Comparison of ENCODE assay signal across 11 mouse cellular contexts in the genomic region with DNA sequence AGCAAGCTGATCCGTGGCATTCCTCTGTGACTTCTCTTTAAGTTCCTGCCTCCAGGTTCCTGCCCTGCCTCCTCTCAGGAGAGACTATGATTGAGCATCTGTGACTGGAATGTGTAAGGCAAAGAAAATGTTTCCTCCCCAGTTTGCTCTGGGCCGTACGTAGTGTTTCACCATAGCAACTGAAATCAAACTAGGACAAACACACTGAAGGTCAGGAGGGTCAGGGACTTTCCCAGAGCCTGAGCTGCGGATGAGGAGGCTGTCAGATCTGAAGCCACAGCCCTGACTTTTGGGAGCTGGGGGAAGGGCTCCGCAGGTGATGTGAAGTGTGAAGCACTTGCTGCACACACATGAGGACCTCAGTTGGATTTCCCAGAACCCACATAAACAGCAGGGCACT. TPM values are rescaled to one million over a fixed set of nuclear protein-coding genes. Genes with fewer than 3 reads are reported as not detected.
A peak's percentile ranks its signal among the peaks of the same experiment; 100 is the strongest.
DNase-seq lines count a peak whose midpoint lies in the region; ATAC-seq and TF ChIP-seq lines count a peak whose summit lies in the region.
"Had no signal": no experiment of that assay in that cellular context is flagged by ENCODE, and none has a peak within 500 bp of the region (broad histone marks: within the 10 kb centered on the region; RNA-seq: fewer than 3 reads in every experiment).

No protein-coding gene starts in this region.

- no peak overlapping the region for H3K4me3 ChIP-seq in lung, embryonic 14.5 days (ENCODE audit: low read depth, low read length)
- no peak overlapping the region for H3K4me3 ChIP-seq in forebrain, embryonic 16.5 days (replicated peaks; ENCODE audit: low read length)
- H3K4me3 ChIP-seq in midbrain, embryonic 14.5 days (replicated peaks; ENCODE audit: low read depth, low read length) = no peak overlapping the region
- H3K4me3 ChIP-seq: heart, embryonic 13.5 days had no signal

- H3K9me3 ChIP-seq in lung, embryonic 14.5 days (ENCODE audit: low read depth, low read length) = no peaks in the 10 kb centered on the region
- no peaks in the 10 kb centered on the region for H3K9me3 ChIP-seq in forebrain, embryonic 16.5 days (ENCODE audit: control insufficient read depth, low read length)
- no peaks in the 10 kb centered on the region for H3K9me3 ChIP-seq in midbrain, embryonic 14.5 days (ENCODE audit: control insufficient read depth, low read length)
- H3K9me3 ChIP-seq: heart, embryonic 13.5 days had no signal

- H3K4me2 ChIP-seq in lung, embryonic 14.5 days = no peak overlapping the region
- H3K4me2 ChIP-seq in forebrain, embryonic 16.5 days (ENCODE audit: low read length) = no peak overlapping the region
- H3K4me2 ChIP-seq in midbrain, embryonic 14.5 days (ENCODE audit: low read length) = no peak overlapping the region
- H3K4me2 ChIP-seq: heart, embryonic 13.5 days had no signal

- TF ChIP-seq CTCF in lung, embryonic 14.5 days (IDR thresholded peaks at IDR 0.05; ENCODE audit: low read depth) = no peak

- no peak overlapping the region for H3K9ac ChIP-seq in lung, embryonic 14.5 days
- H3K9ac ChIP-seq in forebrain, embryonic 16.5 days (replicated peaks; ENCODE audit: low read depth, low read length) = no peak overlapping the region
- no peak overlapping the region for H3K9ac ChIP-seq in midbrain, embryonic 14.5 days (replicated peaks; ENCODE audit: low read length)
- H3K9ac ChIP-seq: heart, embryonic 13.5 days had no signal

- peak; percentile 96 for ATAC-seq in CD4-positive, CD25-positive, alpha-beta regulatory T cell, adult 4 months
- no peak for ATAC-seq in lung, embryonic 14.5 days (ENCODE audit: insufficient read depth)
- no peak for ATAC-seq in forebrain, embryonic 16.5 days
- no peak for ATAC-seq in midbrain, embryonic 14.5 days (ENCODE audit: low FRiP score, low TSS enrichment)

- DNase-seq in heart, adult 11 months = peak; percentile 96
- no peak for DNase-seq in heart, postnatal 4 days
- peak; percentile 55 for DNase-seq in embryo, embryonic 11 days
- peak; percentile 24 for DNase-seq in lung, embryonic 14.5 days
- no peak for DNase-seq in testis, postnatal 10 days (ENCODE audit: low spot score)
- no peak for DNase-seq in midbrain, embryonic 14.5 days

- WGBS in lung, embryonic 14.5 days = 11% methylated on average over 5 of the region's 5 CpGs
- 61% methylated on average over 5 of the region's 5 CpGs for WGBS in forebrain, embryonic 16.5 days
- 28% methylated on average over 5 of the region's 5 CpGs for WGBS in midbrain, embryonic 14.5 days

- H3K4me1 ChIP-seq in lung, embryonic 14.5 days (ENCODE audit: insufficient read depth) = peaks cover 9% of the 10 kb centered on the region
- peaks cover 24% of the 10 kb centered on the region for H3K4me1 ChIP-seq in forebrain, embryonic 16.5 days (replicated peaks; ENCODE audit: control insufficient read depth, insufficient read depth, low read length)
- H3K4me1 ChIP-seq in midbrain, embryonic 14.5 days (ENCODE audit: control insufficient read depth, insufficient read depth, low read length) = peaks cover 20% of the 10 kb centered on the region

- H3K36me3 ChIP-seq in lung, embryonic 14.5 days (ENCODE audit: insufficient read depth) = no peaks in the 10 kb centered on the region
- H3K36me3 ChIP-seq in forebrain, embryonic 16.5 days (ENCODE audit: control insufficient read depth, insufficient read depth) = no peaks in the 10 kb centered on the region
- no peaks in the 10 kb centered on the region for H3K36me3 ChIP-seq in midbrain, embryonic 14.5 days (ENCODE audit: control insufficient read depth, insufficient read depth, low read length)
- H3K36me3 ChIP-seq: heart, embryonic 13.5 days had no signal

- no peaks in the 10 kb centered on the region for H3K27me3 ChIP-seq in lung, embryonic 14.5 days (ENCODE audit: insufficient read depth, low read length)
- H3K27me3 ChIP-seq in forebrain, embryonic 16.5 days (replicated peaks; ENCODE audit: control insufficient read depth, insufficient read depth, low read length) = no peaks in the 10 kb centered on the region
- H3K27me3 ChIP-seq in midbrain, embryonic 14.5 days (ENCODE audit: control insufficient read depth, insufficient read depth, low read length) = no peaks in the 10 kb centered on the region
- H3K27me3 ChIP-seq: heart, embryonic 13.5 days had no signal

- H3K27ac ChIP-seq in lung, embryonic 14.5 days (ENCODE audit: low read depth) = no peak overlapping the region
- H3K27ac ChIP-seq in forebrain, embryonic 16.5 days (ENCODE audit: low read length) = no peak overlapping the region
- H3K27ac ChIP-seq in midbrain, embryonic 14.5 days (replicated peaks; ENCODE audit: low read depth, low read length) = no peak overlapping the region
- H3K27ac ChIP-seq: heart, embryonic 13.5 days had no signal

RNA-seq across cellular contexts. Expression of a gene that starts 20.7 kb away (rescaled TPM):
- 1 to 10 TPM; 8.2 to 8.6 TPM for total RNA-seq in heart, postnatal 4 days (2021)
- polyA plus RNA-seq in CD4-positive, CD25-positive, alpha-beta regulatory T cell, adult 4 months (2017; shearing (Covaris generic)) = 10 to 100 TPM; 16.2 to 31.3 TPM
- 29.3 and 29.4 TPM in 2 replicates for polyA plus RNA-seq in lung, embryonic 14.5 days (2014; fragmentation: Nextera tagmentation; extraction: Ambion mirVana)
- 66.5 and 69.2 TPM in 2 replicates for polyA plus RNA-seq in forebrain, embryonic 16.5 days (2015; fragmentation: Nextera tagmentation; extraction: Ambion mirVana)
- polyA plus RNA-seq in midbrain, embryonic 14.5 days (2014; fragmentation: Nextera tagmentation; extraction: Ambion mirVana) = 55.8 and 67.5 TPM in 2 replicates

RNA-seq across cellular contexts. Expression of a gene that starts 37.0 kb away (rescaled TPM):
- 1 to 10 TPM; 1.4 to 1.5 TPM for total RNA-seq in heart, postnatal 4 days (2021)
- 10 to 100 TPM in 1 of 2 experiments, 1 to 10 TPM in 1; 8.6 to 16.0 TPM for polyA plus RNA-seq in CD4-positive, CD25-positive, alpha-beta regulatory T cell, adult 4 months (2017; shearing (Covaris generic))
- polyA plus RNA-seq in lung, embryonic 14.5 days (2014; fragmentation: Nextera tagmentation; extraction: Ambion mirVana) = 0.72 and 1.5 TPM in 2 replicates
- 1.5 and 1.9 TPM in 2 replicates for polyA plus RNA-seq in forebrain, embryonic 16.5 days (2015; fragmentation: Nextera tagmentation; extraction: Ambion mirVana)
- polyA plus RNA-seq in midbrain, embryonic 14.5 days (2014; fragmentation: Nextera tagmentation; extraction: Ambion mirVana) = 0.42 and 0.74 TPM in 2 replicates

RNA-seq across cellular contexts. Expression of a gene that starts 48.3 kb away (rescaled TPM):
- total RNA-seq in heart, postnatal 4 days (2021) = under 1 TPM; 0.14 to 0.18 TPM
- not detected for polyA plus RNA-seq in CD4-positive, CD25-positive, alpha-beta regulatory T cell, adult 4 months (2017; shearing (Covaris generic))
- 0.23 and 0.32 TPM in 2 replicates for polyA plus RNA-seq in lung, embryonic 14.5 days (2014; fragmentation: Nextera tagmentation; extraction: Ambion mirVana)
- 0.10 and 0.14 TPM in 2 replicates for polyA plus RNA-seq in forebrain, embryonic 16.5 days (2015; fragmentation: Nextera tagmentation; extraction: Ambion mirVana)
- 0.17 TPM in 1 of 2 replicates, not detected in the other for polyA plus RNA-seq in midbrain, embryonic 14.5 days (2014; fragmentation: Nextera tagmentation; extraction: Ambion mirVana)
- total RNA-seq: layer of hippocampus, adult 18-20 months; megakaryocyte progenitor cell, adult 5-6 weeks had no signal

Comparison
In these comparisons a context has a peak if more than half of its experiments do, and no peak if none do; other contexts are left out.
1. DNase-seq: peak in heart, adult 11 months (single experiment), embryo, embryonic 11 days (single experiment) and lung, embryonic 14.5 days (single experiment); none in heart, postnatal 4 days (single experiment), testis, postnatal 10 days (single experiment) and midbrain, embryonic 14.5 days (single experiment).